Mouse (Mus musculus): Measurements from ENCODE around the gene Asns. TPM values are rescaled to one million over a fixed set of nuclear protein-coding genes. Genes with fewer than 3 reads are reported as not detected.

Gene Asns
- polyA plus RNA-seq, 2 experiments: 103 to 341 TPM

DNA sequence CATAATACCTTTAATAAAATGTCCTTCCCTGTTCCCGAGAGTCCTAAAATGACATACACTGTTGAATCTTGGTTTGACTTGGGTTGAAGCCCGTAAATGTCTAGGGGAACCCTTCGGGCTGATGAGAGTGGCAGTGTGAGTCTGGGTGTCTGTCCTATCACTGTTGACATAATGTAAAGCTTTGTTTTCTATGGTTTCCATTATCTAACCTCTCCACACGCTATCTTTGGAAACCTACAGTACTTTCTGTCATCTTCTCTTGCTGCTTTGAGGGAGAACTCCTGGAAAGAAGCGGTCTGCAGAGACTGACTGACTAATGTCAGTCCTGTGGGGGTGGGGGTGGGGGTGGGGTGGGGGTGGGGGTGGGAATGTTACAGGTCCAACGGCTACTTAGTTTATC, 39.0 kb upstream of the Asns start:
- no peaks in the 10 kb centered on the region for H3K27me3 ChIP-seq (ENCODE audit: control insufficient read depth, insufficient read depth, low read length)
- no peak overlapping the region for H3K27ac ChIP-seq
- ATAC-seq (ENCODE audit: insufficient read depth) (peak; percentile 69), DNase-seq (ENCODE audit: low read depth in 3 of 3, low spot score in 3 of 3) (peak in 1 of 3 experiments; percentile 27)
- peaks cover 3 to 14% of the 10 kb centered on the region in 2 experiments; a peak in 3 of 4 replicates for H3K4me1 ChIP-seq (replicated peaks; ENCODE audit: control insufficient read depth in 2 of 2, insufficient read depth in 2 of 2, low read length in 1 of 2)
- no peaks in the 10 kb centered on the region for H3K36me3 ChIP-seq (replicated peaks; ENCODE audit: control insufficient read depth, insufficient read depth, low read depth)
- H3K4me3 ChIP-seq (ENCODE audit: insufficient read depth in 1 of 2, low read depth in 2 of 2, low read length in 2 of 2): no peak overlapping the region
- H3K4me2 ChIP-seq (ENCODE audit: low read depth): no peak overlapping the region
- H3K9me3 ChIP-seq (ENCODE audit: control insufficient read depth, low read length): no peaks in the 10 kb centered on the region
- 26% methylated on average over 6 of the region's 6 CpGs for WGBS (ENCODE audit: insufficient replicate concordance)
- no peak overlapping the region for H3K9ac ChIP-seq (replicated peaks)
- TF ChIP-seq CTCF (IDR thresholded peaks at IDR 0.05; ENCODE audit: low read depth): no peak
- peak; percentile 56 for TF ChIP-seq EP300 (IDR thresholded peaks at IDR 0.05; ENCODE audit: low read depth)

DNA sequence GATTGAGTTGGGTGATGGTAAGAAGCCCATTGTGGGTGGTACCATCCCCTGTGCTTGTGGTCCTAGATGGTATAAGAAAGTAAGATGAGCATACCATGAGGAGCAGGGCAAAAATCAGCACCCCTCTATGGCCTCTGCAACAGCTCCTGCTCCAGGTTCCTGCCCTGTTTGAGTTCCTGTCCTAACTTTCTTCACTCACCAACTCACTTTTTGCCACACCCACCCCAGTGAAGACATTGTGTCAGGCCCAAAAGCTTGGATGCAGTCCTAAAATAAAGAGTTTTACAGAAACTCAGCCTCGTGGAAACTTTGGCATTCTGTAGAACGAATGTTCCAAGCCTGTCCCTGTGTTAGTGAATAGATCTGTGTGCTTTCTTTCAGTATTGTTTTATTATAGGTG, 36.1 kb upstream of the Asns start:
- H3K36me3 ChIP-seq (replicated peaks; ENCODE audit: control insufficient read depth, insufficient read depth, low read depth): no peaks in the 10 kb centered on the region
- 55% methylated on average over 2 of the region's 2 CpGs for WGBS (ENCODE audit: insufficient replicate concordance)
- no peak for ATAC-seq (ENCODE audit: insufficient read depth)
- H3K4me3 ChIP-seq (ENCODE audit: insufficient read depth in 1 of 2, low read depth in 2 of 2, low read length in 2 of 2): no peak overlapping the region
- no peak overlapping the region for H3K4me2 ChIP-seq (ENCODE audit: low read depth)
- H3K27me3 ChIP-seq (ENCODE audit: control insufficient read depth, insufficient read depth, low read length): no peaks in the 10 kb centered on the region
- TF ChIP-seq EP300 (IDR thresholded peaks at IDR 0.05; ENCODE audit: low read depth): no peak
- TF ChIP-seq CTCF (IDR thresholded peaks at IDR 0.05; ENCODE audit: low read depth): no peak
- H3K4me1 ChIP-seq (replicated peaks; ENCODE audit: control insufficient read depth in 2 of 2, insufficient read depth in 2 of 2, low read length in 1 of 2): peaks cover 0 to 14% of the 10 kb centered on the region in 2 experiments; a peak in 3 of 4 replicates
- H3K27ac ChIP-seq: no peak overlapping the region
- no peak for DNase-seq (ENCODE audit: low read depth in 3 of 3, low spot score in 3 of 3)
- H3K9ac ChIP-seq (replicated peaks): no peak overlapping the region
- no peaks in the 10 kb centered on the region for H3K9me3 ChIP-seq (ENCODE audit: control insufficient read depth, low read length)

DNA sequence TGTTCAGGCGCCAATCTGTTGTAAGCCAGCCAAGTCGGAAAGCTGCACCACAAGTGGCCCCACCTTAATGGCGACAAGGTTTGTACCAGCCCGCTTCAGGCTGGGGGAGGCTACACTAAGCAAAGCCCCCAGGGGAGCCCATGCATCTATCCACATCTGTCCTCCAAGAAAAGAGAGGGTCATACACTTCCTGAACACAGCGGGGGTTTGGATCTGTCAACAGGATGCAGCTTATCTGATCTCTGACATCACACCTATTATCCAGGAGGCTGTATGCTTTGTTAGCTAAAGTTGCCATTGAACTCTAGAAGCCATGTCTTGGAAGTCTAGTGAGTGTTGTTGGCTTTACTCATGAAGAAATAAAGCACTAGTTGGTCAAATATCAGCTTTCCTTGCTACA, 35.2 kb upstream of the Asns start:
- Histone ChIP-seq H3K27ac (no peak overlapping the region), H3K36me3 (replicated peaks; ENCODE audit: control insufficient read depth, insufficient read depth, low read depth) (no peaks in the 10 kb centered on the region), H3K4me3 (ENCODE audit: insufficient read depth in 1 of 2, low read depth in 2 of 2, low read length in 2 of 2) (no peak overlapping the region), H3K9me3 (ENCODE audit: control insufficient read depth, low read length) (no peaks in the 10 kb centered on the region), H3K4me2 (ENCODE audit: low read depth) (no peak overlapping the region), H3K4me1 (replicated peaks; ENCODE audit: control insufficient read depth in 2 of 2, insufficient read depth in 2 of 2, low read length in 1 of 2) (peaks cover 0 to 13% of the 10 kb centered on the region in 2 experiments; a peak in 3 of 4 replicates), H3K9ac (replicated peaks) (no peak overlapping the region), H3K27me3 (ENCODE audit: control insufficient read depth, insufficient read depth, low read length) (no peaks in the 10 kb centered on the region)
- ATAC-seq (ENCODE audit: insufficient read depth) (no peak), DNase-seq (ENCODE audit: low read depth in 3 of 3, low spot score in 3 of 3) (no peak)
- TF ChIP-seq EP300 (IDR thresholded peaks at IDR 0.05; ENCODE audit: low read depth) (no peak), CTCF (IDR thresholded peaks at IDR 0.05; ENCODE audit: low read depth) (no peak)
- whole genome bisulfite sequencing (ENCODE audit: insufficient replicate concordance): 63% methylated on average over 5 of the region's 5 CpGs

DNA sequence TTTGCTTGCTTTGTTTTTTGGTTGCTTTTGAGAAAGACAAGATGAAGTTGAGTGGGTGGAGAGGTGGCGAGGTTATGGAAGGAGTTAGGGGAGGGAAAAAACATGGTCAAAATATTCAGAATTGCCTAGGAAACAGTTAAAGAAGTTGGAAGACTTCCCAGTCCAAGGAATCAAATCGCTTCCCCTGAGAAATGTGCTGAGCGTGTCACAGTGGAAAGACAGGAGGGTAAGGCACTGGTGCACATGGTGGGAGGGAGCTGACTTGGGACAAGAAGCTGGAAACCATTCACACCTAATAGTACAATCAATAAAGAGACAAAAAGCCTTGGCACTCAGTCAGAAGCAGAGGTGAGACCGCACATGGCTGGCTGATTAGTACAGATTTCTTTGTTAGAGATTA, 23.2 kb upstream of the Asns start:
- WGBS (ENCODE audit: insufficient replicate concordance): 68% methylated on average over 4 of the region's 4 CpGs
- DNase-seq (ENCODE audit: low read depth in 3 of 3, low spot score in 3 of 3) (no peak), ATAC-seq (ENCODE audit: insufficient read depth) (no peak)
- no peaks in the 10 kb centered on the region for H3K27me3 ChIP-seq (ENCODE audit: control insufficient read depth, insufficient read depth, low read length)
- peaks cover 3% of the 10 kb centered on the region in 2 experiments; a peak in 3 of 4 replicates for H3K4me1 ChIP-seq (replicated peaks; ENCODE audit: control insufficient read depth in 2 of 2, insufficient read depth in 2 of 2, low read length in 1 of 2)
- TF ChIP-seq CTCF (IDR thresholded peaks at IDR 0.05; ENCODE audit: low read depth): no peak
- no peak for TF ChIP-seq EP300 (IDR thresholded peaks at IDR 0.05; ENCODE audit: low read depth)
- H3K27ac ChIP-seq: no peak overlapping the region
- no peak overlapping the region for H3K4me3 ChIP-seq (ENCODE audit: insufficient read depth in 1 of 2, low read depth in 2 of 2, low read length in 2 of 2)
- no peaks in the 10 kb centered on the region for H3K9me3 ChIP-seq (ENCODE audit: control insufficient read depth, low read length)
- no peak overlapping the region for H3K4me2 ChIP-seq (ENCODE audit: low read depth)
- H3K9ac ChIP-seq (replicated peaks): no peak overlapping the region
- H3K36me3 ChIP-seq (replicated peaks; ENCODE audit: control insufficient read depth, insufficient read depth, low read depth): no peaks in the 10 kb centered on the region

DNA sequence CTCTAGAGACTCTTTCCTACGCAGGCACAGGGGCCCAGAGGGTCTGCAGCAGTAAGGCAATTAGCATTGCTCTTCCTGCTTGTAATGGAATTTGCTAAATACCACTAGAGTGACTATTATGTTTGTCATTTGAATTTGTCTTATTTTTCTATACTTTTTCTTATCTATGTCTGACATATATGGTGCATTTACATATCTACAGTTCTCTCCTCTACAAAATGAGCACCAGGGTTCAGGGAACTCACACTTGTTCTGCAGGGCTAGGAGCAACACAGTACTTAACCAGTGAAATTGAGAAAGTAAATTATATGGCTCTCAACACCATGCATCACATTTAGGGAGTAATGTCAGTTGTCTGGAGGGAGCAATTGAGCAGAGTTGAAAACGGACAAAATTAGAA, 21.2 kb upstream of the Asns start:
- H3K27me3 ChIP-seq (ENCODE audit: control insufficient read depth, insufficient read depth, low read length): no peaks in the 10 kb centered on the region
- no peak overlapping the region for H3K9ac ChIP-seq (replicated peaks)
- no peak overlapping the region for H3K27ac ChIP-seq
- no peak overlapping the region for H3K4me3 ChIP-seq (ENCODE audit: insufficient read depth in 1 of 2, low read depth in 2 of 2, low read length in 2 of 2)
- H3K4me2 ChIP-seq (ENCODE audit: low read depth): no peak overlapping the region
- peaks cover 3 to 5% of the 10 kb centered on the region in 2 experiments; a peak in 3 of 4 replicates for H3K4me1 ChIP-seq (replicated peaks; ENCODE audit: control insufficient read depth in 2 of 2, insufficient read depth in 2 of 2, low read length in 1 of 2)
- WGBS (ENCODE audit: insufficient replicate concordance): 56% methylated on average over 2 of the region's 2 CpGs
- ATAC-seq (ENCODE audit: insufficient read depth): peak; percentile 47; the same call in 1 of the 2 replicates
- H3K9me3 ChIP-seq (ENCODE audit: control insufficient read depth, low read length): no peaks in the 10 kb centered on the region
- H3K36me3 ChIP-seq (replicated peaks; ENCODE audit: control insufficient read depth, insufficient read depth, low read depth): no peaks in the 10 kb centered on the region
- TF ChIP-seq EP300 (IDR thresholded peaks at IDR 0.05; ENCODE audit: low read depth) (no peak), CTCF (IDR thresholded peaks at IDR 0.05; ENCODE audit: low read depth) (no peak)
- DNase-seq (ENCODE audit: low read depth in 3 of 3, low spot score in 3 of 3): no peak

Measured in liver, embryonic 14.5 days (tissue).